Mouse (Mus musculus) adrenal gland, adult 2 months (tissue): ENCODE measurements around the gene Tacc2. TPM values are rescaled to one million over a fixed set of nuclear protein-coding genes. Genes with fewer than 3 reads are reported as not detected.
"Not testable (repeated sequence)": the region's sequence is repeated elsewhere in the genome, so short reads cannot be mapped to it uniquely, and the experiment has no call there.

ENCODE experiments used
- DNase-seq: peaks from one replicate; pipeline ENCODE4 v3.0.0; 2021
- polyA plus RNA-seq: library from polyadenylated mRNA; depleted of rRNA; stranded (reverse); fragments of >200 nt; gene quantifications from 2 replicates; pipeline ENCODE4 v1.2.3, GENCODE M21; 2012
- total RNA-seq, 2 experiments: library from RNA; stranded (reverse); gene quantifications; 2 replicates each; pipeline ENCODE4 v1.2.3; 2021

The Tacc2 gene
- total and polyA plus RNA-seq, 3 experiments: 36.2 to 44.4 (median 43.0) TPM

DNA sequence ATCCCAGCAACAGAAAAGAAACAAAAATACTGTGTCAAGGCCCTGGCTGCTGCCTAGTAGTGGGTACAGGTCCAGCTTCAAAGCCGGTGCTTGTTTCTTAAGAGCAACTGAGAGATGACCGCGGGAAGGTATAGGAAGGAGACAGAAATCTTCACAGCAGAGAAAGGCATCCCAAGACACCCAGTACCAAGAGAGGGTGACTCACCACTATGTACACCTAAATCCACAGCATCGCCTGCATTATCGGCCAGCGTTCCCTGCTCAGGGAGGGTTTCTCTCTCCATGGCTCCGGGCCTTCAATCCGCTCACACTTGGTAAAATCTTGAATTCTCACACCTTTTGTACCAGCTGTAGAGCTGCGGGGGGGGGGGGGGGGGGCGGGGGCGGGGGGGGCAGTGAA, 4.4 kb upstream of the Tacc2 start, which contains the start of gene Nsmce4a:
Gene Nsmce4a (minus strand): TSS at position 298 of the 400 bp plus-strand sequence.
- DNase-seq: no peak

DNA sequence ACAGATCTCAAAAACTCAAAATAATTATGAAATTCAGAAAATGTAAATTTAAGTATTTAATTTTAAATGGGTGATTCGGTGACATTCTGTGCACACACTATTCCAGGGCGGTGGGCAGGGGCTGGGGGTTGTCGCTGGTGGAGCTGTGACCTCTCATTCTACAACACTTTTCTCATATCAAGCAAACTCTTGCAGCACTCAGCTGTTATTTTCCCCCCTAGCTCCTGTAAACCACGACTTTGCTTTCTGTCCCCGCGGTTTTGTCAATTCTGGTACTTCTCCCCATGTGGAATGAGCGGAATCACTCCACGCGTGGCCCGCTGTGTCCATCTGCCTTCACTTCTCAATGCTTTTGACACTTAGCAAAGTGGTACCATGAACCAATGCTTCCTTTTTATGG, 3.5 kb upstream of the Tacc2 start:
- DNase-seq: no peak

DNA sequence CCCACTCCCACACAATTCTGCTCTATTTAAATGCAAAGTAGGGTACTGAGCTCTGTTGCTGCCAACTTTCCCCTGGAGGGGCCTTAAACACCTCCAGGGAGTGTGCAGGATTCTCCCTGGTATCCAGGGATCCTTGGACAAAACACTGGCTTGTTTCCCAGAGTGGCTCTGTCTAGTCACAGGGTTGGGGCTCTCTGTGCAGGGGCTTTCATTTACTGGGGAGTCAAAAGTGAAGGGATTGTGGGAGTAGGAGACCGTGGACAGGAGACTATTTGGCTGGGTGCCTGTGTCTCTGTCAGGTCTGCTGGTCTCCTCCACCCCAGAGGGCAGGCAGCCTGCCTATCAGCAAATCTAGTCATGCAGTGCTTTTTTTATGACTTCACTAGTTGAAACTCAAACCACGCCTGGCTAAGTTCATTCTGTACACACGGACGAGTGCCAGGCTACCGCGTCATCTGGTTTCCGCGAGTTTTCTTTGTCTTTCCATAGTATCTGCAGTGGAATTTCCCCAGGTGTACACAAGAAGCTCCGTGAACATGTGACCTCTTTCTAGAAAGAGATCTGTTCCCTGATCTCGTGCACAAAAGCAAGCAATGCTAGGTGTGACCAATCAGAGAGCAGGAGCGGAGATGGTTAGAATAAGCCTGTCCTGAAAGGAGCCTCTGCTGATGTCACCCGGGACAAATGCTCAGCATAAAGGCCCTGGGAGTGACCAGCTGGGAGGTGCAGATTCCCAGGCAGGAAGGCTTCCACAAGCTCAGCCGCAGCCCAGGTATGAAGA, 2.8 kb upstream of the Tacc2 start:
- peak; percentile 52 for DNase-seq

DNA sequence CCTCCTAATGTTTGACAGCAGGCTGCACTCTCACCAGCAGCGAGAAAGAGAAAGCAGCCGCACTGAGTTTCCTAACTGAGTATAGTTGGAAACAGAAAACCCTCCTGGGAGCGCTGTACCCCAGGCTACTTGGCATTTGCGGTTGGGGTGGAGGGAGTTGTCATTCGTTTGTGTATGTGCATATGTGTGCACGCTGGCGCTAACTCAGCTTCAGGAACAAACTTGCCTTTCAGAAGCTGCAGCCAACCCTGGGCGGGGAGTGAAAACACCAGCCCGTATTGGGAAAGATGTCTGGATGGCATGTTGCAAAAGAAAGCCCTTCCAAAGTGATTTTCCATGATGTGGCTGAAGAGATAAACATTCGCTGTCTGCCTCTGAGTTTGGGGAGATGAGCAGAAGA, 257 bp upstream of the Tacc2 start:
- peak; percentile 56 for DNase-seq

DNA sequence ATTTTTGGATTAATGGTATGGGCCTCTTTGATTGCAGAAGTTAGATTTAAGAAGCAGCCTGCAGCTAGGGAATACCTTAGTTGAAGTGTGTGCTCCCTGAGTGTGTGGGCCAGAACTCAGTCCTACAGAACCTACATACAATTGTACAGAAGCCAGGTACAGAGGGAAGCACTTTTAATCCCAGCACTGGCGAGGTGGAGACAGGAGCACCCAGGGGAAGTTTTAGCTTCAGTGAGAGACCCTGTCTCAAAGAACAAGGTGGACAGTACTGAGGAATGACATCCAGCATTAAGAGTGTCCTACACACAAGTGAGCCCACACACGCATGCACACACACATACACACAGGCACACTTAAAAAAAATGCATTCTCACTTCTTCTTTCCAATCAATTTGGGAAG, 828 bp downstream of the Tacc2 start:
- DNase-seq: no peak

DNA sequence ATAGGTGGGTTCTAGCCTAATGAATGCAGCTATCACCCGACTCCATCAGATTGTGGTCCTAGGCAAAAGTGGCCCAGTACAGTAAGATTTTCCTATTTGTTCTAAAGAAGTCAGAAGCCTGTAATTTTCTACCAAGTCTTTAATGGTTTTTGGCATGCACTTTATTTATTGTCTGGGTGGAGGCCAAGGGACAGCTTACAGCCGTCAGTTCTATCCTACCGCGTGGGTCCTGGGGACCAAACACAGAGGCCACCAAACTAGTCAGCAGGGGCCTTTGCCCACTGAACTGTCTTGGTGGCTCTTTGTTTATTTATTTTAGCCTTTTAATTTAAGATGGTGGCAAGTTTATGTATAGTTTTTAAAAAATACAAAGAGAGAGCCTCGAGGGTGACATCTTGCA, 1.4 kb downstream of the Tacc2 start:
- no peak for DNase-seq

DNA sequence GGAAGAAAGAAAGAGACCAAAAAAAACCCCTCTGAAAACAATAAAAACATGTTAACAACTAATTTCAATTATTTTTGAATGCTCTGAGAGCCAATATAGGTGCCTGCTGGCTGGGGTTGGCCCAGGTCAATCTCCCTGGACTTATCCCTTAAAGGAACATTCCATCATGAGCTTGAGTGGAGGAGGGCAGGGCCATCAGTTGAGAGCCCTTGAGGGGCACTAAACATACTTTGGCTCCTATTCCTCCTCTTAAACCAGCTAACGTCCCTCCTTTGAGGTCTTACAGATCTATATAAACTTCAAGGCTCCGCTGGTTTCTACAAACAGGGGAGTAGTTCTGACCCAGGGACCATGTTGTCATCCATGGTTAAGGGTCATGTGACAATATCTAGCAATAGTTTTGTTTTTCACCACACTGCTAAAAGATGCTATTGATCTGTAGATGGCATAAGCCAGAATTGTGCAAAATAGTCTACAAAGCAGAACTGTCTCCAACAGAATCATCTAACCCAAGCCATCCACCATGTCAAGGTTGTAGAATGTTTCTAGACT, 9.4 kb downstream of the Tacc2 start:
- no peak for DNase-seq

DNA sequence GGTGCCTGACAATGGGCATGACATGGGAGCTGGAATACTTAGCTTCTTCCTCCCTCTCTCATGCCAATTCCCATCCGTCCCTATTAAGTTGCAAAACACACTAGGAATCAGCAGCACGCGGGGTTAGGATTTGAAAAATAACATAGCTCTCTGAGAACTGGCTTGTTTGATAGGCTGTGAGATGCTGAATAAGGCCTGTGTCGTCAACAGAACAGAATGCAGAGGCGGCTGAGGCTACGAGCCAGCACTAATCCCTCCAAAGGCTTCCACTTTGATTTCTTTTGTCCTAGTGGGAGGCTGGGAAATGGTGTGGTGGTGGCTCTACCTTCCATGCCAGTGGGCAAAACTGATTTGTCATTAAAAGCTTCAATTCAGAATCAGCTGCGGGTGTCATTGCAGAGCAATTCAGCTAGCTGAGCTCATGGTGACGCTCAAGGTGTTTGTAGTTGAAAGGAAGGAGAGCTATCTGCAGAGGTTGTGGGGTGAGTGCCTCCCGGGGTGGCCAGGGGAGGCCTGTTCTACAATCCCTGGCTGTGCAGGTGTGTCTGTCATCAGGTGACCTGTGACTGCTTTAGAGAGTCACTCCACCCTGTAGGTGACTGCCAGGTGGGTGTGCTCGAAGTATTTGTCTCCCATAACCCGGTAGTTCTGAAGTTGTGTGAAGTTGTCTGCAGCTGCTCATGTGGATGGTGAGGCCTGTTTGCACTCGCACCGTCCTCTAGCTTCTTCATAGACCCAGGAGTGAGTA, 13.0 kb downstream of the Tacc2 start:
- no peak for DNase-seq

DNA sequence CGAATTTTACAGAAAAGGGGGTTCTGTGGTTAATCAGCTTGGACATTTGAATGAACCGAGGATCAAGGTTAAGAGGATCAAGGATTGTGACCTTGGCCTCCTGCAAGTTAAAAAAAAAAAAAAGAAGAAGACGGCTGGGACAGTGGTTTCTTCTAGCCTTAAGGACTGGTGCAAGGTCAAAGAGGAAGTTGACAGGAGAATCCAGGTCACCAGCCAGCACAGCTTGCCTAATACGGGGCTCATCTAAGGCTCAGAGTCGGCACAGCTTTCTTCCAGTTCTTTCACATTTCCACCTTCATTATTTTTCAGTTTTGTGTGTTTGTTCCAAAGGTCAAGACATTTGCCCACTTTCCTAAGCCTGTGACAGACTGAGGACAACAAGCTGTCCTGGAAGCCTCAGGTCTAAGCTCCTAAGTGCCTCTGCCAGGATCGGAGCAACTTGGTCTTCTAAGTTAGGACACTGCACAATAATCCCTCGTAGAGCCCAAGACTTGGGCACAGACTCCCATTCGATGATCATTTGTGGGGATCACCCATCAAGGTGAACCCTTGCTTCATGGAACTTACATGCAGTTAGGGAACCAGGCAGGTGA, 13.7 kb downstream of the Tacc2 start:
- peak; percentile 26 for DNase-seq

DNA sequence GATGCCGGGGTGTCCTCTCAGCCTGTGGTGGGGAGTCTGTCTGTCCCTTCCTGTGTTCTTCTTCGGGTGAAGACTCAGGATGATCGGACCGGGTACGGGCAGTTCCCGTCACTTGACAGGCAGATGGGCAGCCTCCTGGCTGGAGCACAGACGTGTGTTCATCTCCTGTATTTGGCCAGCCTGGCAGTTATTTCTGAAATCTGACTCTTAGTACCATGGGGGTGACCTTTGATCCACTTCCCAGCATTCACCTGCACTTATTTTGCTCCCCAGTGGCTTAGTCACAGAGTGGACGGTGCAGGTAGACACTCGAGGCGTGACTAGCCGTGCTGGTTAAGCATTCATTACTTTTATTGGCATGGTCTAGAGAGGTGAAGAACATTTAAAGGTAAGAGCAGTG, 15.7 kb downstream of the Tacc2 start:
- DNase-seq: not testable (repeated sequence)

DNA sequence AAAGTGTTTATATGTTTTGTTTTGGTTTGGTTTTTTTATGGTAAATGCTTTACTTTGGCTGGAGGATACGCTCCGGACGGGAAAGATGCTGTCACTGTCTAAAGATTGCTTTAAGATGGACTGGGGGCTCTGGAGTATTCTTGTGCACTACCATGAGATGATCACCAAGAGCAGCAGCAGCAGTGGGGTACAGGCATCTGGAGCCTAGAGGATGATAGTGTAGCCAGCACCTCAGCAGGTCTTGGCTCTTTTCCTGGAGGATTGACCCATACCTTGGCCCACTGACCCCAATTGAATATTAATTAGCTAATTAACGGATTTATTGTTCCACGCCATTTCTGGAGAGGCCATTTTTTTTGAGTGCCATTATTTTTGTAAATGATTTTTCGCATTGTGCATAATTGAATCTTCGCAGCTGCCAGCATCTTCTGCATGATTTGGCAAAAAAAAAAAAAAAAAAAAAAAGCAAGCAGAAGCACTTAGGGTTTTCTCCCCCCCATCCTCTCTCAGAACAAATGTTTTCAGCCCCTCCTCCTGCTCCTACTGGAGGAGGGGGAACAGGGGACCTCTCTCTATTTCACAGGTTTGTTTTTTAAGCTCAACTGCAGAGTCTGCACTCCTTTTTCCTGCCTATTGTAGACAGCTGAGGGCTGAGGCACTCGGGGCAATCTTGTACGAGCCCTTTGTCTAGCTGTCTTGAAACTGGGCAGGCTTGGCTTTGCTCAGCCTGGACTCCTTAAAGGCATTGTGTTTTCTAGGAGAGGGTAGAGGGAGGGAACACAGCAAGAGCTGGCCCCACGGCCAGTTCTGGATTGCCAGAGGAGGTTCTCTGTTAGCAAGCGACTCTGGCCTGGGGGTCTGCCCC, 16.4 kb downstream of the Tacc2 start:
- DNase-seq: not testable (repeated sequence)

DNA sequence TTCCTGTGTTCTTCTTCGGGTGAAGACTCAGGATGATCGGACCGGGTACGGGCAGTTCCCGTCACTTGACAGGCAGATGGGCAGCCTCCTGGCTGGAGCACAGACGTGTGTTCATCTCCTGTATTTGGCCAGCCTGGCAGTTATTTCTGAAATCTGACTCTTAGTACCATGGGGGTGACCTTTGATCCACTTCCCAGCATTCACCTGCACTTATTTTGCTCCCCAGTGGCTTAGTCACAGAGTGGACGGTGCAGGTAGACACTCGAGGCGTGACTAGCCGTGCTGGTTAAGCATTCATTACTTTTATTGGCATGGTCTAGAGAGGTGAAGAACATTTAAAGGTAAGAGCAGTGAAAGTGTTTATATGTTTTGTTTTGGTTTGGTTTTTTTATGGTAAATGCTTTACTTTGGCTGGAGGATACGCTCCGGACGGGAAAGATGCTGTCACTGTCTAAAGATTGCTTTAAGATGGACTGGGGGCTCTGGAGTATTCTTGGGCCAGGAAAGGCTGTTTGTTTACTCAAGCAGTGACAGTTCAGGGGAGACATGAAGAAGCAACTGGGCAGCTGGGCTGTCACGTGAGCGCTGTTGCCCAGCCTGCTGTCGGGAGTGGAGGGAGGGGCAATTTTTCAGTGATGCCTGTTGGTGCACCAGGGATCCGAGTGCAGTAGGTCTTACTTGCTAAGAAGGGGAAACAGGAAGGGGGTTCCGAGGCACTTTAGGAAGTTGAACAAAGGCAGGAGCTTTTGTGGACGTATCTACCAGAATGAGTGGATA, 19.0 kb downstream of the Tacc2 start:
- not testable (repeated sequence) for DNase-seq

DNA sequence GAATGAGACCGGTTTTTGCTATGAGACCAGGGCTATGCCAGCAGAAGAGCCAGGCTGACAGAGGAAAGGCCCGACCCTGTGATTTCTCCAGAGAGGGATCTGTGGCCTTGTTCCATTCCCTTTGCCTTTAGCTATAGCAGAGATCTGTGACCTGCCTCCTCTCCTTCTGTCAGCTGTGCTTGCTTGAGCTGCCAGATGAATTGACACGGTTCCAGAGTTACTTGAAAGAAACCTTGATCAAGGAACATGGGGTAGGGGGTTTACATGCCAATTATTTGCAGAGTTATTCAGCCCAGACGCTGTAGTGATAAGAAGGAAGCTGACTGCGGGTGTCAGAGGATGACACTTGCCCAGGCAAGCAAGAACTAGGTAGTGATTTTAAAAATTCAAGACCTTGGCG, 20.3 kb downstream of the Tacc2 start:
- no peak for DNase-seq

DNA sequence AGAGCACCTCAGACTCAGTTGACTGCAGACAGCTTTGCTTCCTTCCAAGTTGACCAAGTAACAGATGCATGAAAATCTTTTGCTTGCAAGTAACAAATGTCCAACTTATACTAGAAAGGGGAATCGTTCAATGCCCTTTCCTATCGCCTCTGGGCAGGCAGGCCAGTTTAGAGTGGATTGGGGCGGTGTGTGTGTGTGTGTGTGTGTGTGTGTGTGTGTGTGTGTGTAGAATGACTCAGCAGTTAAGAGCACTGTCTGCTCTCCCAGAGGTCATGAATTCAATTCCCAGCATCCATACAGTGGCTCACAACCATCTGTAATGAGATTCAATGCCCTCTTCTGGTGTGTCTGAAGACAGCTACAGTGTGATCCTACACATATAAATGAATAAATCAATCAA, 22.8 kb downstream of the Tacc2 start:
- DNase-seq: no peak

DNA sequence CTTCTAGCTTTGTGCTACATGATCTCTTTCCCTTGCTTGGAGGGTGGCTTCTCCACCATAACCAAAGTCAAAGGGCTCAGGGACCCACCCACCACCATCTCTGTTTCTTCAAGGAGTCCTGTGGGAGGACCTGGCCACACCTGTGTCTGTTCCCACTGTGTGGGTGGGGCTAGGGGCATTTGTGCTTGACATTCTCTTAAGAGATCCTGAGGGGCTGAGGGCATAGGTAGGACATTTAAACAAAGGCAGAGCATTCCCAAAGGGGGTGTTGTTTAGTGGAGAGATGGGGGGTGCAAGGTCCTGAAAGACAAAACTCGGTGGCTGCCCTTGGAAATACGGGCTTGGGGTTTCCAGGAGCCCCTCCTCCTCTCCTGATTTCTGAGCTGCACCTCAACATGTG, 23.3 kb downstream of the Tacc2 start:
- DNase-seq: no peak

DNA sequence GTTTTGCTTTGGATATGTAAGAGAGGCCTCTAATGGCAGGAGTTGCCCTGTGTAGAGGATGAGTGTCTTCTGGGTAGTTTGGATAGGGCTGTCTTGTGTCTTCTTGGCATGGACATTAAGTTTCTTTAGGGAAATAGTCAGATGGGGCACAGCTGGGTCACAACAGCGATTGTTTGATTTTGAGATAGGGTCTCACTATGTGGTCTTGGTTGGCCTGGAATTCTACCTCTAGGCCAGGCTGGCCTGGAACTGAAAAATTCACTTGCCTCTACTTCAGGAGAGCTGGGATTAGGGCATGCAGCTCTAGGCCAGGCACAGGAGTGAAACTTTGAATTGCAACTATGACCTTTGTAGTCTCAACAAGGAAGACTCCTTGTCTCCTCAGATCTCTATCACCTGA, 25.6 kb downstream of the Tacc2 start:
- DNase-seq: no peak

DNA sequence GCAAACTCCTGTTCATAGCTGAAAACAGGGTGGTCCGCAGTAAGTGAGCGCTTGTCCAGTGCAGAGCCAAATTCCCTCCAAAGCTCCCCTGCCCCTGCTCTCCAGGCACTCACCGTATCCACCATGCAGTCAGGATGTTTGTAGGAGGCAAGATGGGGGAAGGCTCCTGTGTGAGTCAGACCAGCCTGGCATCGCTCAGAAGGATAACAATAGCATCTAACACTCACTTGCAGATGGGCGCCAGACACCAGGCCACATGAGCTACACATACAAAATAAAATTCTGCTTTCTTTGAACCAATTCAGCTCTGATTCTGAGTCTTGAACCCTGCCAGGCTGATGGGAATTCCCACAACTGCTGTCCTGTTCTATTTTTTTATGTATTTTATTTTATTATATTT, 26.3 kb downstream of the Tacc2 start:
- no peak for DNase-seq

DNA sequence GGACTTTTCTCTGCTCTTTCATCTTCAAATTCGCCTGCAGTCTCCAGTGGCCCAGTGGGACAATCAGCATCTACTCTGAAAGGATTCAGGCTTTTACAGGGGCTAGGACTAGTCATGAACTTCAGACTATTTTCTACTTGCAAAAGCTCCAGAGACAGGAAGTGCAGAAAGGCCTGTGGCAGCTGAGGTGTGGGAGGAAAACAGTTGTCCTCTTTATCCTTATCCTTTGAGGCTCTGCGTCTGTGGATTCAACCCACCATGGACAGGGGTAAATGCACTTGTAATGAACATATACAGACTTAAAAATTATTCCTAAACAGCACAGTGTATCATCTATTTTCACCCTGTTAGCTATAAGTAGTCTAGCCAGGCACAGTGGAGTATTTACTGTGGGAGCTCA, 27.2 kb downstream of the Tacc2 start:
- no peak for DNase-seq

DNA sequence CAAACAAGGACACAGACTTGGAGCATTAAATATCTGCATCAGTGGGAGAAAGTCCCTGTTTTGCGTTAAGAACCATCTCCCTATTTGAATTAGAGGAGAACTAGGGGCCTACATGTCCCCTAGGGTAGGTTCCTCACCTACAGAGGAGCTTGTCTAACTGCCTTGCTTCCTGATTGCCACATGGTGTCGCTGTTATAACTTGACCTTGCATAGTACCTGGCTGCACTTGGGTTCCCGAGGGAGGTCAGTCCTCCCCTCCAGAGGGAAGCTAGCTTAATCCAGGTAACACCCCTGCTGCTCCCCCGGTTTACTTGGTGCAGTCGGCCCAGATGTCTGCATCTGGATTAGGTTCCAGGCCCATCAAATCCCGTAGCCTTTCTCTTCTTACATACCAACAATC, 27.9 kb downstream of the Tacc2 start:
- no peak for DNase-seq

DNA sequence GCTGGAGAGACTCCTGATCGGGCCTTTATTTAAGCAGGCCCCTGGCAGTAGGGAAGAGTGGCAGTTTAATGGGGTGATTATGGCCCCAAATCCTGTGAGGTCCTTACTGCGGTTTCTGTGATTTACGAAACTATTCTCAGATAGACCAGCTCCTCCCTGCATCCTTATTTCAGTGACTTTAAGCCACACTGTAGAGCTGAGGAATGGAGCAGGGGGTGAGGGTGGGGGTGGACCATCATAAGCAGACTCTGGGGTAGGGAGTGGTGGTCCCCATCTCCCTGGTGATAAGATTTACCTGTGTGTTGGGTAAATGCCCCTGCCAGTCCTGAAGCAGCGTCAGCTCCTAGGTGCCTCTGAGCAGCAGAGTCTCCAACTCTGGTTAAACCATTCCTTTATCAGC, 29.7 kb downstream of the Tacc2 start:
- DNase-seq: no peak

DNA sequence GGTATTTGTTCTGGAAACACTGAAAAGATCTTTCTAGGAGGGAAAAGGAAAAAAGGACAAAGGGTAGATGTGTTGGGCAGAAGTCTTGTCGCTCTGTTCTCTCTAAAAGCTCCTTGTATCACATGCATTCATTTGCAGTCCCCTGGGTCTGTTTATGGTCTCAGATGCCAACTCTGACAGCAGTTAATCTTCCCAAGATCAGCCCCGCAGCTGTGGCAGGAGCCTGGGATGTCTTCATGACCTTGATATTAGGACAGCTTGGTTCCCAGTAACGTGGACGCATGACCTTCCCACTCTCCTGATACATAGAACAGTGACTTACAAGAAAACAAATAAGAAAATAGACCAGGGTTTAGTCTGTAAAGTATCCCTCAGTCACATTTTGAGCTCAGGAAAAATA, 36.7 kb downstream of the Tacc2 start:
- DNase-seq: no peak
